Mouse (Mus musculus) heart, postnatal 25 days (tissue): ENCODE data around the gene Pik3cb. TPM values are rescaled to one million over a fixed set of nuclear protein-coding genes. Genes with fewer than 3 reads are reported as not detected.

Source experiments
- DNase-seq: peaks from one replicate; pipeline ENCODE4 v3.0.0; 2022; ENCODE audit warnings: low spot score
- intact Hi-C: fragments of 180-260 bp; cut with DNase I; formaldehyde crosslinking; loops from one replicate; pipeline ENCODE4 v1.15.1; 2025
- total RNA-seq, 2 experiments: library from RNA; stranded (reverse); gene quantifications; 2 replicates each; pipeline ENCODE4 v1.2.3; 2021

The Pik3cb gene
- total RNA-seq, 2 experiments from 2014 or later, result 9.2 to 10.1 TPM

GRCm38 (mm10) chr9:99152699-99153490 is 12.5 kb upstream of the Pik3cb start:
- no peak for DNase-seq
- intact Hi-C loops, result no loop called here

DNA sequence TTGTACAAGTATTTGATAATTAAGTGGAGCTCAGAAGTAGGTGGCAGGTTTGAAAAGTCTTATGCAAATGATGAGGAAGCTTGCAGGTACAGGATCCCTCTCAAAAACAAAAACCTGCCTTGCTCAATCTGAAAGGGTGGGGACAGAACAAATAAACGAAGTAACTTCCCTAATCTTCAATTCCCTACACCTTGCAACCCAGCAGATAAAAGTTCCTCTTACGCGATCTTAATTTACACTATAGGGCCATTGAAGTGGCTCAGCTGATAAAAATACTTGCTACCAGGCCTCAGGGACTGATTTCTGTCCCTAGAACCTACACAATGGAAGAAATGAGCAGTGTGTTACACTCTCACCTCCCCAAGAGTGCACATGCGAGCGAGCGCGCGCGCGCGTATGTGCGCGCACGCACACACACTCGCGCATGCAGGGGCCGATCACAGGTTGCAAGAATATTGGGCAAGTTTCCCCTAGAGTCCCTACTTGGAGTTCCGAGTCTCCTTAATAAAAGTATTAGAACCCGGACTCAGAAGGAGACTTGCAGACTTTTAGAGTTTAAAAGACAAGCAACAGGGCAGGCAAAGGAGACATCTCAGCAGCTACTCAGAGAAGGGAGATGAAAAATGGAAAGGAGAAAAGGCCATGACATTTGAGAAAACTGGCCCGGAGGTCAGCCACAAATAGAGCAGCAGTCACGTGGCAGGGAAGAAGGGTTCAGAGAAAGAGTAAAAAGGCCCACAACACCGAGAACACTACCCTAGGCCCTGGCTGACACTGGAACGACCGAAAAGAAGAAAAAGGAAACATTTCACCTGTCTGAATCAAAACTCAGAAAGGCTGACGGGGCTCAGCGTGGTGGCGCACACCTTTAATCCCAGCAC is 6.7 kb upstream of the Pik3cb start:
- intact Hi-C loops, result no loop called here
- DNase-seq, result no peak

GRCm38 (mm10) chr9:99145756-99146155 is 5.3 kb upstream of the Pik3cb start:
- DNase-seq, result no peak
- intact Hi-C loops, result no loop called here

- no peak for DNase-seq
- intact Hi-C loops, result loop anchor here (5.0 kb wide), 2 partner anchors 77 to 98 kb away; partner anchors contain the start of gene Cep70
Measured at GRCm38 (mm10) chr9:99144416-99144989, 4.1 kb upstream of the Pik3cb start.

- intact Hi-C loops, result loop anchor here (5.0 kb wide), 2 partner anchors 74 to 101 kb away; partner anchors contain the start of gene Cep70
- DNase-seq, result no peak
Measured at GRCm38 (mm10) chr9:99141618-99142017, 1.2 kb upstream of the Pik3cb start.

DNA sequence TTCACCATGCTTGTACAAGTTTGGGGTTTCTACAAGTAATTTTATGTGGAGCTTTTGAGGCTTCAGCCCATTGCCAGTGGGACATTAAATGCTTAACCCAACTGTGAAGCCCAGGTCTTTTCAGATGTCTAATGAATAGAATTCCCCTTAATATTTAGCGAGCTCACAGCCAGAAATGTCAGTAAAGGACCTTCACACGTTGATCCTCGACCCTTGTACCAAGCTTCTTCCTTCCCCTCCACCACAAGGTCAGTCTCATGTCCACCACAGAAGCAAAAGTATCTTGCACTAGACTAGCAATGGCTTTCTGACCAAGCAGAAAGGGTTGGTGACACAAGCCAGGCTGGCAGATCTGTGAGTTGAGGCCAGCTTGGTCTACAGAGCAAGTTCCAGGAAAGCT is 750 bp upstream of the Pik3cb start:
- intact Hi-C loops, result loop anchor here (5.0 kb wide), 2 partner anchors 74 to 101 kb away; partner anchors contain the start of gene Cep70

GRCm38 (mm10) chr9:99139194-99140023 is 1.0 kb downstream of the Pik3cb start:
- intact Hi-C loops, result loop anchor here (5.0 kb wide), 4 partner anchors 37 to 152 kb away; partner anchors contain the start of genes Cep70 and Faim
- DNase-seq, result no peak

More for the DNA sequence above, 750 bp upstream of the Pik3cb start:
- DNase-seq, result no peak

- intact Hi-C loops, result loop anchor here (5.0 kb wide), 2 partner anchors 35 to 150 kb away; partner anchors contain the start of gene Faim
- no peak for DNase-seq
Measured at GRCm38 (mm10) chr9:99137301-99137700, 3.1 kb downstream of the Pik3cb start.

GRCm38 (mm10) chr9:99131951-99132470 is 8.4 kb downstream of the Pik3cb start:
- intact Hi-C loops, result no loop called here
- DNase-seq, result no peak

DNA sequence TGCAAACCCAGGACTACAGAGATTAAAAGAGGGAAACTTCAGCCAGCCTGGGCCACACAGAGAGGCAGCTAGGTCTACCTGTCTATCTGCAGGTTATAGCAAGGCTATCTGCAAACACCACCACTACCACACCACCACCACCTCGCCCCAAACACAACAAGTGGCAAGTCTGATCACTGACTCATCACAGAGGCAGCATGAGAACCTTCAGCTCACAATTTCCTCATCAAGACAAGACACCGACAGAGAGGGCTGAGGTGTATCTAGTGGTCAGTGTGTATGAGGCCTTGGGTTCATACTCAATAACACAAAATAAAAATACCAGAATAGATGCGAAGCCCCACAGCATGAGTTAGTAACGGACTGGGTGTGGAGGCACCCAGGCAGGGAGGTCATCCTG is 9.3 kb downstream of the Pik3cb start:
- DNase-seq, result no peak
- intact Hi-C loops, result no loop called here

- no peak for DNase-seq
- intact Hi-C loops, result no loop called here
Measured at GRCm38 (mm10) chr9:99127578-99127977, 12.8 kb downstream of the Pik3cb start.

GRCm38 (mm10) chr9:99122749-99123148 is 17.7 kb downstream of the Pik3cb start:
- intact Hi-C loops, result no loop called here
- no peak for DNase-seq

DNA sequence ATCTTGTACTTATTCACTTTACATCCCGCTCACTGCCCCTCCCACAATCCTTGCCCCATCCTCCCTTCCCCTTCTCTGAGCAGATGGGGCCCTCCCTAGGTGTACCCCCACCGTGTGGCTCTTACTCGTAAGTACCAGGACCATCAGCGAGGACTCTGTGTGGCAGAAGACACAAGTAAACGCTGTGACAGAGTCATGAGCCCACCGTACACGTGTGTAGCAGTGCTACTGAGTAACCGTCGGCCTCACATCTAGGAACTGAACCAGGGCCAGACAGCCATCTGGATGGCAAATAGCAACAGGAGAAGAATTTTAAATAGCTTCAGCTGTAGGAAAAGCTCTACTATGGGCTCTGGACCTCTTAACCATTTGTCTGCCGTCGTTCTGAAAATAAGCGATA is 28.0 kb downstream of the Pik3cb start:
- intact Hi-C loops, result no loop called here
- no peak for DNase-seq

GRCm38 (mm10) chr9:99111085-99111484 is 29.3 kb downstream of the Pik3cb start:
- intact Hi-C loops, result no loop called here

GRCm38 (mm10) chr9:99110213-99110612 is 30.2 kb downstream of the Pik3cb start:
- intact Hi-C loops, result no loop called here
- DNase-seq, result no peak

More at GRCm38 (mm10) chr9:99111085-99111484, 29.3 kb downstream of the Pik3cb start:
- DNase-seq, result no peak

- no peak for DNase-seq
- intact Hi-C loops, result no loop called here
Measured at GRCm38 (mm10) chr9:99109585-99109984, 30.8 kb downstream of the Pik3cb start.

DNA sequence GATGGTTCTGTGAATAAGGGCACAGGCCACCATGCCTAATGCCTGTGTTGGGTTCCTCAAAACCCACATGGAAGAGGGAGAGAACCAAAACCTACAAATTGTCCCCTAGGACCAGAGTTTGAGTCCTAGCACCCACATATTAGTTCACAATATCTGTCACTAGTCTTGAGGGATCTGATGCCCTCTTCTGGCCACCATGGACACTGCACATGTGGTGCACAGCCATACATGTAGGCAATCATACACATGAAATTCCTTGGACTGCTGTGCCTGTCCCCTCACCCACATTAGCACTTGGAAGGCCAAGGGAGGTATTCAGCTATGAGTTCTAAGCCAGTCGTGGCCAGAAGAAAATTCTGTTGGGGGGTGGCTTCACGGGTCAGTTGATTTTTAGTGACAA is 36.0 kb downstream of the Pik3cb start:
- intact Hi-C loops, result loop anchor here (5.0 kb wide), 1 partner anchor 33 kb away; no protein-coding TSS in a partner anchor
- no peak for DNase-seq

DNA sequence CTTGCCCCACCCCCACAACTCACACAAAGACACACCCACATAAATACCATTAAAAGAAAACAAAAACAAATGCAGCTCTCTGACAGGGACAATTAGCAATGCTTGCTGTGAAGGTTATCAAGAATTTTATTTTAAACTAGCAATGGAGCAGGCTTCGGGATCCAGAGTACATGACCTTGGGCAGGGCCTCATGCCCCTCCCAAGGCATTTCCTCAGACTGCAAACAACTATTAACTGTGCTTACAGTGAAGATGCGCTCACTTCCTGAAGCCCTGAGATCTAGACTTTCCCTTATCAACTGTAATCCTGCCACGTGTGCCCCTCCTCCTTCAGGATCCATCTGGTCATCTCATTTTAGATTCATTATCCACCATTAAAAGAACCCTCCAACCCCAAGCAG is 36.6 kb downstream of the Pik3cb start:
- DNase-seq, result no peak
- intact Hi-C loops, result loop anchor here (5.0 kb wide), 1 partner anchor 33 kb away; no protein-coding TSS in a partner anchor
